Mouse (Mus musculus): ENCODE measurements around the gene Fance.
"Not testable (repeated sequence)": the region's sequence is repeated elsewhere in the genome, so short reads cannot be mapped to it uniquely, and the experiment has no call there.

The Fance gene

GRCm38 (mm10) chr17:28348211-28348610 is 34.9 kb downstream of the Fance start:
- DNase-seq (ENCODE audit: low spot score in 2 of 2): no peak

GRCm38 (mm10) chr17:28349264-28349880 is 36.1 kb downstream of the Fance start:
- peak; percentile 58 to 61 for DNase-seq (ENCODE audit: low spot score in 2 of 2)

- no peak for DNase-seq (ENCODE audit: low spot score in 2 of 2)
Measured at GRCm38 (mm10) chr17:28349901-28350465, 36.7 kb downstream of the Fance start.

GRCm38 (mm10) chr17:28350466-28351352 is 37.4 kb downstream of the Fance start, which contains the start of gene Tead3:
Gene Tead3, minus strand, starts transcription at chr17:28350817.
- peak; percentile 75 to 83 for DNase-seq (ENCODE audit: low spot score in 2 of 2)

GRCm38 (mm10) chr17:28351353-28351890 is 38.1 kb downstream of the Fance start:
- DNase-seq (ENCODE audit: low spot score in 2 of 2): no peak

GRCm38 (mm10) chr17:28352018-28352417 is 38.7 kb downstream of the Fance start:
- DNase-seq (ENCODE audit: low spot score in 2 of 2): no peak

GRCm38 (mm10) chr17:28355871-28356270 is 42.6 kb downstream of the Fance start:
- no peak for DNase-seq (ENCODE audit: low spot score in 2 of 2)

GRCm38 (mm10) chr17:28358576-28359261 is 45.4 kb downstream of the Fance start:
- DNase-seq (ENCODE audit: low spot score in 2 of 2): not testable (repeated sequence)

GRCm38 (mm10) chr17:28360531-28361277 is 47.4 kb downstream of the Fance start:
- DNase-seq (ENCODE audit: low spot score in 2 of 2): no peak

- no peak for DNase-seq (ENCODE audit: low spot score in 2 of 2)
Measured at GRCm38 (mm10) chr17:28361921-28362652, 48.8 kb downstream of the Fance start.

- no peak for DNase-seq (ENCODE audit: low spot score in 2 of 2)
Measured at GRCm38 (mm10) chr17:28362653-28363292, 49.5 kb downstream of the Fance start.

- DNase-seq (ENCODE audit: low spot score in 2 of 2): no peak
Measured at GRCm38 (mm10) chr17:28363507-28363906, 50.2 kb downstream of the Fance start.

- no peak for DNase-seq (ENCODE audit: low spot score in 2 of 2)
Measured at GRCm38 (mm10) chr17:28365122-28365521, 51.8 kb downstream of the Fance start, which contains the start of gene Tulp1. Gene Tulp1, minus strand, starts transcription at chr17:28365222.

GRCm38 (mm10) chr17:28368449-28368848 is 55.1 kb downstream of the Fance start:
- peak; percentile 82 for DNase-seq (ENCODE audit: low spot score in 2 of 2)

GRCm38 (mm10) chr17:28369056-28369455 is 55.7 kb downstream of the Fance start:
- DNase-seq (ENCODE audit: low spot score in 2 of 2): no peak

- no peak for DNase-seq (ENCODE audit: low spot score in 2 of 2)
Measured at GRCm38 (mm10) chr17:28371286-28371685, 58.0 kb downstream of the Fance start.

- DNase-seq (ENCODE audit: low spot score in 2 of 2): no peak
Measured at GRCm38 (mm10) chr17:28371941-28372340, 58.6 kb downstream of the Fance start.

- peak in 1 of 2 experiments; percentile 26 for DNase-seq (ENCODE audit: low spot score in 2 of 2)
Measured at GRCm38 (mm10) chr17:28373821-28374220, 60.5 kb downstream of the Fance start.

- DNase-seq (ENCODE audit: low spot score in 2 of 2): no peak
Measured at GRCm38 (mm10) chr17:28374494-28374893, 61.2 kb downstream of the Fance start.

Data from urinary bladder, postnatal 36 days (tissue).